Mouse (Mus musculus) spleen, postnatal 0 days (tissue): Measurements from ENCODE around the gene C5ar2. TPM values are rescaled to one million over a fixed set of nuclear protein-coding genes. Genes with fewer than 3 reads are reported as not detected.

Experiments
- polyA plus RNA-seq: library from polyadenylated mRNA; unstranded; fragments of >200 nt; fragmentation: Nextera tagmentation; extraction: Ambion mirVana; gene quantifications from 2 replicates; pipeline ENCODE4 v1.2.1, GENCODE M21; 2015

C5ar2 gene
- polyA plus RNA-seq: 2.7 and 3.5 TPM in 2 replicates

DNA sequence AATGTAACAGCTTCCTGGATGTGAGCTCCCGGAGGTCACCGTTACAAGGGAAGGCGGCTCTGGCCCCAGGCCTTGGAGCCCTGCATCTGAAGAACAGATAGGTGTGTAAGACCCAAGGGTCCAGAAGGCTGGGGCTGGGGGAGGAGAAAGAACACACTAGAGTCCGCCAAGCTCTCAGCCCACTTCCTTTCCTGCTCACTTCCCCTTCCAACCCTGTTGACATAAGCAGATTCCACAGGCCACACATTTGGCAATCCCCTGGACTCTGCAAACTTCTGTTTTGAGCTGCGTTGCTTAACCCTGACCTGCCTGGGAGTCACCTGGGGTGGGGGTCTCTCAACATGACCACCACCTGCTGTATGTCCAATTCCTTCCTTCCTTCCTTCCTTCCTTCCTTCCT, at the start of gene C5ar2:
TSS of gene C5ar2 (minus strand) at position 88 of the 400 bp plus-strand sequence.

DNA sequence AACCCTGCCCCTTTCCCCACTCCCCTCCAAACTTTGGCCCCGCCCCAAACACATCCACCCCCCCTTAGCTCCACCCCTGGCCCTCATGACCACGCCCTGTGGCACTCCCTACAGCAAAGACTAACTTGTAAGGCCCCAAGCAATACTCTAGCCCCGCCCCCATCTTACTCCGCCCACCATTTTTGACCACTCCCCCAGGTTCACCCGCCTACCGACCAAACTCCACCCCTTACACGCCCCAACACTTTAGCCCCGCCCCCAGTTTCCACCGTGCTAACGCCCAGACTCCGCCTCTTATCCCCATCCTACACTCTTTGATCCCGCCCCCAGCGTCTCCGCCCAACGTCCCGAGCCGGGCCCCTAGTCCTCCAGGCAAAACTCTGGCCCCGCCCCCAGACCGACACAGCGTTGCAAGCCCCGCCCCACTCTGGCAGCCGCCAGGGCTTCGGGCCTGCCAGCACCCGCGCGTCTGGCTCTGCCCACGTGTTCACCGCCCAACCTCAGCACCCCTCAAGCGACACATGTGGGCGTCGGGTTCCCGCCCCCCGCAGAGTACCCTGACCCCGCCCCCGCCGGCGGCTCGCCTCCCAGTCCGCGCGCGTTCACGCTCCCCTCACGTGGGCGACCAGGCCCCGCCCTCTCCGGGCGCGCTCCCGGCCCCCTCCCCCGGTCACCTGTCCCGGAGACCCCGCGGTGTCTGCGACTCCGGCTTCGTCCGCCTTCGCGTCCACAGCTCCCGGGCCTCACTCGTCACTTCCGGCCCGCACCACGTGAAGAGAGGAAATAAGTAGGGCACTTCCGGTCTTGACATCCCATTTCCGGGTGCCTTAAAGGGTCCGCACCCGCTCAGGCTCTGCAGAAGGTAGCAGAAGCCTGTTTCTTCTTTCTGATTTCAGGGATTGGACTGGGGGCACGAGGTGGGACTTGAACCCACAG, 42.3 kb upstream of the C5ar2 start, which contains the start of gene Ccdc9:
TSS of gene Ccdc9 (minus strand) at position 770 of the 936 bp plus-strand sequence.

DNA sequence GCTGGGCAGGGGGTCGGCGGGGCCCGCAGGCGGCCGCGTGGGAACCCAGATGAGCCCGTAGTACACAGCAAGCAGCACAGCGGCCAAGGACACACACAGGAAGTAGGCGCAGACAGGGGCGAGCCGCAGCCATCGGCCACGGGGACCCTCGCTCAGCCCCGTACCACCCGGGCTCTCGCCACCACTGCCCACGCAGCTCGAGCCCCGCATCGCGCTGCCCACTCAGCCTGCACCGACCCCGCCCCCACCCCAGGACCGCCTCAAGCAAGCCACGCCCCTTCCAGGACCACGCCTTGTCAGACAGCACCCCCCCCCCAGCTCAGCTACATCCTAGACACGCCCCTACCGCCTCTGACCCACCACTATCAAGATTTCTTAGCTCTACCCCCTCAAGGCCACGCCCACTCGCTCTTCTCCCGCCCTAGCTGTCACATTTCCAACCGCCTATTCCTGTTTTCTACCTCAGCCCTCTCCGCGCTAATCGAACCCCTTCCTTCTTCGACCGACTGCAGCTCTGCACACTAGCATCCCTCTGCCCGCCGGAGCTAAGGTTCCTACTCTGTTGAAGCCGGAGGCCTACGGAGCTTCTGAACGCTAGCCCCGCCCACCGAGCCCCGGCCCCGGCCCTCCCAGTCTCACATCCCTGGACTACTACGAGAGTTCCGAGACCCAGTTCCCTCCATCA, 29.3 kb upstream of the C5ar2 start, which contains the start of gene Inafm1:
TSS of gene Inafm1 (minus strand) at position 537 of the 685 bp plus-strand sequence.

DNA sequence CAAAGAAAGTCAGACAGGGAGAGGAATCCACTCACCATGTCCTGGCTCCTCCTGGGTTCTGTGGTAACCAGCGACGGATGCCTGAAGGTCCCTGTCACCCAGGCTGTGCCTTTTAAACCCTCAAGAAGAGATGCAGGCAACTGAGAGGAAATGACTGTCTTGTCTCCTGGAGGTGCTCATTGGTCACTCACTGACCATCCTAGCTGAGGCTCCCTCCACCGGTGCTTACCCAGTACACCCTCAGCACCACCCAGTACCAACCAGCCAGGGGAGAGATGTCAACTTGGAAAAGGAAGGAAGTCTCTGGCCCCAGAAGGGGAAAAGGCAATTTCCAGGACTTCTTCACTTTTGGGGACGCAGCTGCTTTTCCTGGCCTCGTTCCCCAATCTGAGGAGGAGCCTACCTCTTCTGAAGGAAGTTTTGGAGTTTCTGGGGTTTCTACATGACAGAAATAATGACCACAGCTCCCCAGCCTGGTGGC, 15.2 kb upstream of the C5ar2 start, which contains the start of gene C5ar1:
TSS of gene C5ar1 (minus strand) at position 431 of the 481 bp plus-strand sequence.

DNA sequence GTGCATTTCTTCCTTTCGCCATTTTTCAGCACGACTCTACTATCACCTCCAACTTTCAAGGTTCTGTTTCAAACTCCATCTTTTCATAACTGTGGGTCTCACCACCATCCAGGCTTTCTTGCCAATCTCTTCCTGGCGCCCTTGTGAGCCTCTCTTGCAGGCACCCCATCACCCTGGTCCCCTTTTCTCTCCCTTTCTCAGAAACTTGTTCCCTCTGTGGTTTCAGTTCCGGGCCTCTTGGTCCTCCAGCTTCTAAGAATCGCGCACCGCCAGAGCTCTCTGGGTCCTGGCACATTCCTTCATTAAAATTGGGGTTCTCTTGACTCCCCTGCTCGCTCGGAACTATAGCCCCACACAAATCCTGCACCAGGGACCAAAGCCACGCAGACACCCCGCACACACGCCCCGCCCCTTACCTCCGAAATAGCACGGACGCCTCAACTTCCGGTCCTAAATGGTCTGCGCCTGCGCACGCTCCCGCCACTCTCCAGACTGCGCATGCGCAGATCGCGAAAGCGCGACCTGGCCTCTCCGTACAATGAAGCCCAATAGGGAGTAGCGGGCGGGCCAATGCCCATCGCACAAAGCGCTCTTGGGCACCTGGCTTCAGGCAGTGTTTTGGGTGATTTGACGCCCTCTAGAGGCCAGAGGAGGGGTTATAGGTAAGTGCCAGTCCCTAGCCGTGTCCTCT, 22.2 kb downstream of the C5ar2 start, which contains the start of gene Dhx34:
TSS of gene Dhx34 (minus strand) at position 456 of the 691 bp plus-strand sequence.

Other genes starting within 250 kb of the C5ar2 start
- gene Bicra, start 196.2 kb downstream of the C5ar2 start, polyA plus RNA-seq: 2.6 and 3.5 TPM in 2 replicates
- not detected in 2 replicates for gene Zfp541, start 182.3 kb downstream of the C5ar2 start, polyA plus RNA-seq
- gene Napa, start 145.7 kb downstream of the C5ar2 start, polyA plus RNA-seq: 158 and 168 TPM in 2 replicates
- gene Kptn, start 124.3 kb downstream of the C5ar2 start, polyA plus RNA-seq: 10.9 and 12.9 TPM in 2 replicates
- not detected in 2 replicates for gene Slc8a2, start 114.3 kb downstream of the C5ar2 start, polyA plus RNA-seq
- gene Meis3, start 69.1 kb downstream of the C5ar2 start, polyA plus RNA-seq: 3.5 and 6.5 TPM in 2 replicates
- 6.7 and 7.1 TPM in 2 replicates for gene Dhx34, start 22.1 kb downstream of the C5ar2 start, polyA plus RNA-seq
- gene C5ar1, start 15.4 kb upstream of the C5ar2 start, polyA plus RNA-seq: 20.1 and 24.7 TPM in 2 replicates
- 11.7 and 14.5 TPM in 2 replicates for gene Inafm1, start 29.5 kb upstream of the C5ar2 start, polyA plus RNA-seq
- gene Ccdc9, start 42.6 kb upstream of the C5ar2 start, polyA plus RNA-seq: 13.9 and 17.8 TPM in 2 replicates
- gene Bbc3, start 64.2 kb upstream of the C5ar2 start, polyA plus RNA-seq: 6.1 and 6.2 TPM in 2 replicates
- gene Sae1, start 143.7 kb upstream of the C5ar2 start, polyA plus RNA-seq: 120 TPM in 2 replicates
- 12.4 and 12.7 TPM in 2 replicates for gene Zc3h4, start 156.8 kb upstream of the C5ar2 start, polyA plus RNA-seq
- gene Tmem160, start 208.6 kb upstream of the C5ar2 start, polyA plus RNA-seq: 73.6 and 80.2 TPM in 2 replicates
- 0.12 and 0.18 TPM in 2 replicates for gene Npas1, start 233.6 kb upstream of the C5ar2 start, polyA plus RNA-seq